Mouse (Mus musculus) embryonic facial prominence, embryonic 15.5 days (tissue): ENCODE measurements at regions not wholly inside any gene's neighbourhood (a gene's known extent, or its start where the extent isn't known, plus 50 kb on each side); places are given as distances from the start of the nearest gene placed in this dataset.

Experiments
- ATAC-seq: fragments of 200-750 bp; cut with Nextera tagmentation; 2 replicates; pipeline ENCODE4 v1.8.0; 2017; ENCODE audit warnings: low read depth, moderate TSS enrichment; ENCODE audit not compliant: insufficient number of reproducible peaks, low FRiP score, low TSS enrichment
- H3K27ac ChIP-seq: fragments of 300-500 bp; sonication (generic); replicated peaks from 2 replicates; pipeline ENCODE4 v1.5.1; 2015; ENCODE audit warnings: mild to moderate bottlenecking, inconsistent platforms
- H3K27me3 ChIP-seq: fragments of 300-500 bp; sonication (generic); 2 replicates; pipeline ENCODE4 v1.6.1; 2015; ENCODE audit warnings: inconsistent platforms
- H3K36me3 ChIP-seq: fragments of 300-500 bp; sonication (generic); 2 replicates; pipeline ENCODE4 v1.6.1; 2015; ENCODE audit warnings: mild to moderate bottlenecking, inconsistent platforms
- H3K4me1 ChIP-seq: fragments of 300-500 bp; sonication (generic); 2 replicates; pipeline ENCODE4 v1.6.1; 2015; ENCODE audit warnings: inconsistent platforms
- H3K4me2 ChIP-seq: fragments of 300-500 bp; sonication (generic); replicated peaks from 2 replicates; pipeline ENCODE4 v1.6.1; 2015; ENCODE audit warnings: mild to moderate bottlenecking, inconsistent platforms
- H3K4me3 ChIP-seq: fragments of 300-500 bp; sonication (generic); replicated peaks from 2 replicates; pipeline ENCODE4 v1.5.1; 2015; ENCODE audit warnings: mild to moderate bottlenecking, inconsistent platforms
- H3K9ac ChIP-seq: fragments of 300-500 bp; sonication (generic); 2 replicates; pipeline ENCODE4 v1.6.1; 2015; ENCODE audit warnings: inconsistent platforms
- H3K9me3 ChIP-seq: fragments of 300-500 bp; sonication (generic); replicated peaks from 2 replicates; pipeline ENCODE4 v1.6.1; 2016; ENCODE audit warnings: inconsistent platforms
- WGBS: fragments of 180-500 bp; shearing (Covaris S2); methylation state at CpG from one replicate; pipeline ENCODE4 v1.1.7; 2015; 5-methylcytosine and 5-hydroxymethylcytosine counted together

GRCm38 (mm10) chr2:131698008-131698965, 136.2 kb upstream of the Adra1d start:
- Histone ChIP-seq H3K27me3 (no peaks in the 10 kb centered on the region), H3K9ac (no peak overlapping the region), H3K9me3 (no peaks in the 10 kb centered on the region), H3K4me3 (no peak overlapping the region), H3K36me3 (no peaks in the 10 kb centered on the region), H3K4me1 (peaks cover 14% of the 10 kb centered on the region), H3K4me2 (no peak overlapping the region), H3K27ac (peak overlapping the region; percentile 51; the same call in 1 of the 2 replicates)
- WGBS: 64% methylated on average over 5 of the region's 5 CpGs
- no peak for ATAC-seq

DNA sequence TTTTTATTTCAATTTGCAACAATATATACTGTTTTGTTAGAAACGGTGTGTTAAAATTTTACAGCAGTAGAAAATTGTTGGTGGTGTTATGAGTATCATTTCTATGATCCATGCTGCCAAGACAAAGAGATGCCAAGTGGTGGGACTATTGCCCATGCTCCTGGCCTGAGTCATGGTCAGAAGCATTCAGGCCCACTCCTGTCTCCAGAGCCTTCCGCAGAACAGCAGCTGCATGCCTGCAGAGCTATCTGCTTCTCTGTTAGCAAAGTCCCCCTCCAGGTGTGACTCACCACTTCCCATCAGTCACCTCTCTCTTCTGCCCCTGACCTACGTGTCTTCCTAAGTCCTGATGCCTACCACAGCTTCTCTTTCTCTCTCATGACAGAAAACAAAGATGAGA, 134.2 kb upstream of the Adra1d start:
- 66% methylated on average over 3 of the region's 3 CpGs for WGBS
- H3K9ac ChIP-seq: no peak overlapping the region

GRCm38 (mm10) chr2:131689996-131690395, 127.9 kb upstream of the Adra1d start:
- H3K36me3 ChIP-seq: no peaks in the 10 kb centered on the region
- H3K4me3 ChIP-seq: no peak overlapping the region
- no peak for ATAC-seq
- H3K9me3 ChIP-seq: no peaks in the 10 kb centered on the region
- H3K27me3 ChIP-seq: no peaks in the 10 kb centered on the region
- no peak overlapping the region for H3K9ac ChIP-seq
- H3K4me1 ChIP-seq: 0 out of 2 replicates have a peak, but pooled peaks cover 5% of the 10 kb centered on the region
- no peak overlapping the region for H3K4me2 ChIP-seq
- 41% methylated on average over 6 of the region's 6 CpGs for WGBS
- no peak overlapping the region for H3K27ac ChIP-seq

More for the DNA sequence above, 134.2 kb upstream of the Adra1d start:
- H3K27me3 ChIP-seq: no peaks in the 10 kb centered on the region
- H3K27ac ChIP-seq: no peak overlapping the region
- H3K4me2 ChIP-seq: no peak overlapping the region
- peaks cover 14% of the 10 kb centered on the region for H3K4me1 ChIP-seq
- no peaks in the 10 kb centered on the region for H3K36me3 ChIP-seq
- no peak for ATAC-seq
- H3K4me3 ChIP-seq: no peak overlapping the region
- H3K9me3 ChIP-seq: no peaks in the 10 kb centered on the region

GRCm38 (mm10) chr2:131688282-131688681, 126.2 kb upstream of the Adra1d start:
- no peak overlapping the region for H3K9ac ChIP-seq
- no peak overlapping the region for H3K4me3 ChIP-seq
- H3K36me3 ChIP-seq: no peaks in the 10 kb centered on the region
- no peaks in the 10 kb centered on the region for H3K9me3 ChIP-seq
- ATAC-seq: no peak
- no peaks in the 10 kb centered on the region for H3K27me3 ChIP-seq
- H3K4me2 ChIP-seq: no peak overlapping the region
- no peak overlapping the region for H3K27ac ChIP-seq
- 92% methylated on average over 2 of the region's 2 CpGs for WGBS
- H3K4me1 ChIP-seq: 0 out of 2 replicates have a peak, but pooled peaks cover 5% of the 10 kb centered on the region

- no peaks in the 10 kb centered on the region for H3K9me3 ChIP-seq
- no peaks in the 10 kb centered on the region for H3K36me3 ChIP-seq
- H3K4me1 ChIP-seq: 0 out of 2 replicates have a peak, but pooled peaks cover 5% of the 10 kb centered on the region
- H3K4me2 ChIP-seq: no peak overlapping the region
- H3K9ac ChIP-seq: no peak overlapping the region
- ATAC-seq: no peak
- H3K27me3 ChIP-seq: no peaks in the 10 kb centered on the region
- H3K27ac ChIP-seq: no peak overlapping the region
- WGBS: 82% methylated on average over 2 of the region's 2 CpGs
- no peak overlapping the region for H3K4me3 ChIP-seq
These were observed 125.4 kb upstream of the Adra1d start for GRCm38 (mm10) chr2:131687449-131687848.

DNA sequence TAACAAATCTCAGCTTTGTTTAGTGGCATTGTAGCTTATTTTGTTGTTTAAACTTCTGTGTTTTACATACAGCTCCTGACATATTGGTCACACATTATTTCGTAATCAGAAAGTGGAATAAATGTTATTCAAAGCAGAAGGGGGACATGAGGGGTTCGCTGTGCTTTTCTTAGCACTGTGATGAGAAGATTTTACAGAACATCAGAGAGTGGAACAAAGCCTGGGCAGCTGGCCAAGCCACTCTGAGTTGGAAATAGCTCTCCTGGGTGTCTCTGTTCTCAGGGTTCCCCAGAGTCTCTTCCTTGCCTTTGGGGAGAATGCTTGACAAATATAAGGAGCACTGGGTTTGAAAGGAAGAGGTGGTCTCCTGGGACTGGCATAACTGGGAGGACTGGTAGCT, 124.7 kb upstream of the Adra1d start:
- Histone ChIP-seq H3K4me1 (0 out of 2 replicates have a peak, but pooled peaks cover 5% of the 10 kb centered on the region), H3K27me3 (no peaks in the 10 kb centered on the region), H3K4me3 (no peak overlapping the region), H3K27ac (peak overlapping the region; percentile 65; the same call in 1 of the 2 replicates), H3K4me2 (no peak overlapping the region), H3K9me3 (no peaks in the 10 kb centered on the region), H3K9ac (no peak overlapping the region), H3K36me3 (no peaks in the 10 kb centered on the region)
- ATAC-seq: no peak
- WGBS: 46% methylated on average over 2 of the region's 2 CpGs

GRCm38 (mm10) chr2:131685326-131685725, 123.2 kb upstream of the Adra1d start:
- Histone ChIP-seq H3K27ac (no peak overlapping the region), H3K4me1 (0 out of 2 replicates have a peak, but pooled peaks cover 5% of the 10 kb centered on the region), H3K4me2 (no peak overlapping the region), H3K9ac (no peak overlapping the region), H3K27me3 (no peaks in the 10 kb centered on the region), H3K36me3 (no peaks in the 10 kb centered on the region), H3K9me3 (no peaks in the 10 kb centered on the region), H3K4me3 (no peak overlapping the region)
- 71% methylated on average over 3 of the region's 3 CpGs for WGBS
- no peak for ATAC-seq

- Histone ChIP-seq H3K4me3 (no peak overlapping the region), H3K4me2 (no peak overlapping the region), H3K27ac (no peak overlapping the region), H3K27me3 (no peaks in the 10 kb centered on the region), H3K4me1 (0 out of 2 replicates have a peak, but pooled peaks cover 5% of the 10 kb centered on the region), H3K36me3 (no peaks in the 10 kb centered on the region), H3K9me3 (no peaks in the 10 kb centered on the region), H3K9ac (no peak overlapping the region)
- ATAC-seq: no peak
- 80% methylated on average over 2 of the region's 2 CpGs for WGBS
These were observed 121.7 kb upstream of the Adra1d start for GRCm38 (mm10) chr2:131683734-131684133.

DNA sequence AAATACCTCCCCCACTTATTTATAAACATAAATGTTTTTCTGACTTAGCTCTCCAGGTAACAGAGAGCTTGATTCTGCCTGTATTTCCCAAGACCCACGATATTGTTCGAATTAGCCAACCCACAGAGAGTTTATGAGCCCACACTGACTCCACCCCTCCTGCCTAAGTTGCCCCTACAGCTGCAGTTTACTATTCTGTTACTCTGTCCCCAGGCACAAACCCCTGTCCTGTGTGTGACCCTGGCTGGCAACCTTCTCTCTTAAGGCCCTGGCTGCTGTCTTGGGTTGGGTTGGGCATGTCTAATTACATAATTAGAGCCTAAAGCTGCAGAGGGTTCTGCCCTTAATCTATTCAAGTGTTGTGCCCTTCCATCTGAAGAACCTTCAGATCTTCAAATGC, 116.4 kb upstream of the Adra1d start:
- no peak overlapping the region for H3K4me2 ChIP-seq
- no peaks in the 10 kb centered on the region for H3K36me3 ChIP-seq
- H3K9me3 ChIP-seq: no peaks in the 10 kb centered on the region
- 46% methylated on average over 2 of the region's 2 CpGs for WGBS
- no peak overlapping the region for H3K9ac ChIP-seq
- no peak overlapping the region for H3K27ac ChIP-seq
- H3K4me1 ChIP-seq: 0 out of 2 replicates have a peak, but pooled peaks cover 3% of the 10 kb centered on the region
- H3K4me3 ChIP-seq: no peak overlapping the region
- no peaks in the 10 kb centered on the region for H3K27me3 ChIP-seq
- peak; percentile 70; the same call in 1 of the 2 replicates for ATAC-seq

DNA sequence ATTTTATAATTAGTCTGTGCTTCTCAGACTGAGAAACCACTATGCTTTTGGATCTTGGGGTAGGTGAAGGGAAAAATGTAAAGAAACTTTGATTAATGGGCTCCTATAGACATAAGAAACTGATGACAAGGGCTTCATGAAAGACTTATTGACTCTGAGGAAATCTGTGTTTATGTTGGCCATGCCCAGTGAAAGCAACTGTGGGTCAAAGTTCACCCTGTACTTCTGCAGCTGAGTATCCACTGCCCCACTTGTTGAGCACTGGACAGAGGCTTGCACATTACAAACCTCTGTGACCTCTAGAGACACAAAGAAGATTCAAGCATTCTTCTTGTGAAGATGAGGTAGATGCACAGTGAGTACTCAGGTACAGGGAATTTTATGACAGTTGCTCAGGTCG, 114.7 kb upstream of the Adra1d start:
- ATAC-seq: no peak
- Histone ChIP-seq H3K4me2 (no peak overlapping the region), H3K4me1 (peaks cover 8% of the 10 kb centered on the region), H3K4me3 (no peak overlapping the region), H3K27me3 (no peaks in the 10 kb centered on the region), H3K9me3 (no peaks in the 10 kb centered on the region), H3K9ac (no peak overlapping the region), H3K36me3 (no peaks in the 10 kb centered on the region), H3K27ac (no peak overlapping the region)
- 94% methylated on average over 1 of the region's 1 CpGs for WGBS

- H3K4me1 ChIP-seq: peaks cover 8% of the 10 kb centered on the region
- ATAC-seq: no peak
- H3K4me2 ChIP-seq: no peak overlapping the region
- no peak overlapping the region for H3K4me3 ChIP-seq
- H3K27me3 ChIP-seq: no peaks in the 10 kb centered on the region
- H3K9me3 ChIP-seq: no peaks in the 10 kb centered on the region
- H3K9ac ChIP-seq: no peak overlapping the region
- no peak overlapping the region for H3K27ac ChIP-seq
- 84% methylated on average over 6 of the region's 6 CpGs for WGBS
- H3K36me3 ChIP-seq: no peaks in the 10 kb centered on the region
These were observed 112.8 kb upstream of the Adra1d start for GRCm38 (mm10) chr2:131674872-131675271.
